Mouse (Mus musculus) ES-Bruce4 (cell line): ENCODE measurements around the gene Txnrd3. TPM values are rescaled to one million over a fixed set of nuclear protein-coding genes. Genes with fewer than 3 reads are reported as not detected.

Experiments used
- H3K27ac ChIP-seq: 2 replicates; pipeline ENCODE4 v1.5.1; 2012; ENCODE audit warnings: low read length, inconsistent platforms; ENCODE audit not compliant: insufficient read depth
- H3K27me3 ChIP-seq: 2 replicates; pipeline ENCODE4 v1.6.1; 2012; ENCODE audit warnings: mild to moderate bottlenecking, low read length, inconsistent platforms; ENCODE audit not compliant: control insufficient read depth, poor library complexity, insufficient read depth, severe bottlenecking
- H3K36me3 ChIP-seq: 2 replicates; pipeline ENCODE4 v1.6.1; 2012; ENCODE audit warnings: inconsistent platforms, mild to moderate bottlenecking, low read length, moderate library complexity; ENCODE audit not compliant: control insufficient read depth, poor library complexity, insufficient read depth, severe bottlenecking
- H3K4me1 ChIP-seq: one replicate; pipeline ENCODE4 v1.8.1; 2011; ENCODE audit warnings: low read length; ENCODE audit not compliant: control insufficient read depth, insufficient read depth
- H3K4me3 ChIP-seq: 2 replicates; pipeline ENCODE4 v1.5.1; 2011; ENCODE audit warnings: low read depth, mild to moderate bottlenecking, low read length
- H3K9ac ChIP-seq: 2 replicates; pipeline ENCODE4 v1.6.1; 2012; ENCODE audit warnings: low read depth, mild to moderate bottlenecking, inconsistent platforms; ENCODE audit not compliant: poor library complexity, severe bottlenecking
- H3K9me3 ChIP-seq: replicated peaks from 2 replicates; pipeline ENCODE4 v1.6.1; 2012; ENCODE audit warnings: mild to moderate bottlenecking, low read length, inconsistent platforms; ENCODE audit not compliant: control insufficient read depth, poor library complexity, insufficient read depth, severe bottlenecking
- CTCF ChIP-seq: IDR thresholded peaks from one replicate; pipeline ENCODE4 v1.8.1; 2011; ENCODE audit warnings: low read depth, low read length
- EP300 ChIP-seq: IDR thresholded peaks from 2 replicates; pipeline ENCODE4 v1.6.1; 2011; ENCODE audit warnings: low read depth, low read length; ENCODE audit not compliant: insufficient read depth
- POLR2A ChIP-seq: IDR thresholded peaks from one replicate; pipeline ENCODE4 v1.8.1; 2011; ENCODE audit warnings: low read length; ENCODE audit not compliant: insufficient read depth
- polyA plus RNA-seq: library from polyadenylated mRNA; stranded (reverse); fragments of >200 nt; gene quantifications from 2 replicates; pipeline ENCODE4 v1.2.4, GENCODE M21; 2011; ENCODE audit warnings: low read depth; ENCODE audit not compliant: missing spikeins, insufficient read depth, insufficient read length

Txnrd3 gene
- polyA plus RNA-seq, 1 experiment = 2.4 TPM

- Histone ChIP-seq H3K9me3 (no peaks in the 10 kb centered on the region), H3K4me1 (no peaks in the 10 kb centered on the region), H3K4me3 (no peak overlapping the region), H3K9ac (no peak overlapping the region), H3K27me3 (no peaks in the 10 kb centered on the region), H3K36me3 (no peaks in the 10 kb centered on the region), H3K27ac (no peak overlapping the region)
- TF ChIP-seq POLR2A (no peak), EP300 (no peak), CTCF (no peak)
These were observed 6.1 kb downstream of the Txnrd3 start for GRCm38 (mm10) chr6:89649897-89650296.

- Histone ChIP-seq H3K36me3 (no peaks in the 10 kb centered on the region), H3K9me3 (no peaks in the 10 kb centered on the region), H3K4me1 (no peaks in the 10 kb centered on the region), H3K27me3 (no peaks in the 10 kb centered on the region), H3K9ac (no peak overlapping the region), H3K4me3 (no peak overlapping the region), H3K27ac (no peak overlapping the region)
- TF ChIP-seq CTCF (no peak), EP300 (no peak), POLR2A (no peak)
These were observed 8.0 kb downstream of the Txnrd3 start for GRCm38 (mm10) chr6:89651770-89652169.

GRCm38 (mm10) chr6:89655011-89655410 is 11.2 kb downstream of the Txnrd3 start:
- Histone ChIP-seq H3K9me3 (no peaks in the 10 kb centered on the region), H3K9ac (no peak overlapping the region), H3K4me3 (no peak overlapping the region), H3K27me3 (no peaks in the 10 kb centered on the region), H3K4me1 (no peaks in the 10 kb centered on the region), H3K36me3 (no peaks in the 10 kb centered on the region), H3K27ac (no peak overlapping the region)
- no peak for TF ChIP-seq EP300
- no peak for TF ChIP-seq CTCF
- TF ChIP-seq POLR2A = no peak

GRCm38 (mm10) chr6:89658342-89658741 is 14.6 kb downstream of the Txnrd3 start:
- Histone ChIP-seq H3K4me3 (no peak overlapping the region), H3K27ac (no peak overlapping the region)
- TF ChIP-seq CTCF (no peak), EP300 (no peak), POLR2A (no peak)

GRCm38 (mm10) chr6:89658931-89659330 is 15.1 kb downstream of the Txnrd3 start:
- no peak for TF ChIP-seq CTCF
- no peak for TF ChIP-seq EP300
- no peak for TF ChIP-seq POLR2A
- no peak overlapping the region for H3K4me3 ChIP-seq
- H3K27ac ChIP-seq = no peak overlapping the region

More at GRCm38 (mm10) chr6:89658342-89658741, 14.6 kb downstream of the Txnrd3 start:
- no peaks in the 10 kb centered on the region for H3K9me3 ChIP-seq
- no peaks in the 10 kb centered on the region for H3K4me1 ChIP-seq
- H3K36me3 ChIP-seq = no peaks in the 10 kb centered on the region
- no peak overlapping the region for H3K9ac ChIP-seq
- no peaks in the 10 kb centered on the region for H3K27me3 ChIP-seq

GRCm38 (mm10) chr6:89659692-89660423 is 16.1 kb downstream of the Txnrd3 start:
- no peaks in the 10 kb centered on the region for H3K36me3 ChIP-seq
- H3K4me3 ChIP-seq = no peak overlapping the region
- no peaks in the 10 kb centered on the region for H3K9me3 ChIP-seq
- H3K4me1 ChIP-seq = no peaks in the 10 kb centered on the region
- TF ChIP-seq CTCF = peak; percentile 88
- TF ChIP-seq POLR2A = no peak
- H3K27ac ChIP-seq = no peak overlapping the region
- H3K9ac ChIP-seq = no peak overlapping the region
- no peaks in the 10 kb centered on the region for H3K27me3 ChIP-seq

More at GRCm38 (mm10) chr6:89658931-89659330, 15.1 kb downstream of the Txnrd3 start:
- no peak overlapping the region for H3K9ac ChIP-seq
- no peaks in the 10 kb centered on the region for H3K9me3 ChIP-seq
- no peaks in the 10 kb centered on the region for H3K27me3 ChIP-seq
- no peaks in the 10 kb centered on the region for H3K4me1 ChIP-seq
- H3K36me3 ChIP-seq = no peaks in the 10 kb centered on the region
